Mouse (Mus musculus) ES-Bruce4 (cell line): Measurements from ENCODE around the gene Treh.

Source experiments
- CTCF ChIP-seq: IDR thresholded peaks from one replicate; pipeline ENCODE4 v1.8.1; 2011; ENCODE audit warnings: low read depth, low read length
- POLR2A ChIP-seq: IDR thresholded peaks from one replicate; pipeline ENCODE4 v1.8.1; 2011; ENCODE audit warnings: low read length; ENCODE audit not compliant: insufficient read depth

DNA sequence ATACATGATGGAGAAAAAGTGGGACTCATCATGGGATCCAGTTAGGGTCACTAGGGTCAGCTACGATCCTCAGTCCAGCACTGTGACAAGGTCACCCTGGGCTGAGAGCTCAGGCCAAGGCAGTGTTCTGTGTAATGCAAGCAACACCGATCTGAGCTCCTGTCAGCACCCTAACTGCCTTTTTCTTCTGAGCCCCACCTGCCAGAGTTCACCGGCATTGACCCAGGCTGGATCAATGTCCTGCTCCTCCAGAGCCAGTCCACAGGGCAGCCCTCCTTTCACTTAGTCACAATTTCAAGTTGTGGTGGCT is 48.8 kb downstream of the Treh start:
- TF ChIP-seq CTCF (no peak), POLR2A (no peak)
